Mouse (Mus musculus) lung, adult 18-20 months (tissue): ENCODE data around the gene Cntln.

Source experiments
- DNase-seq, 2 experiments: peaks; one replicate each; pipeline ENCODE4 v3.0.0; 2022; ENCODE audit warnings: mixed read lengths in 2 of 2

The Cntln gene

GRCm38 (mm10) chr4:84884111-84884538, at the start of gene Cntln:
Gene Cntln (plus strand): TSS chr4:84884309.
- peak; percentile 96 to 97 for DNase-seq

GRCm38 (mm10) chr4:84836979-84837378, 47.1 kb upstream of the Cntln start:
- peak in 1 of 2 experiments; percentile 22 for DNase-seq

GRCm38 (mm10) chr4:84838545-84838944, 45.6 kb upstream of the Cntln start:
- DNase-seq, result no peak

GRCm38 (mm10) chr4:84839466-84839865, 44.6 kb upstream of the Cntln start:
- DNase-seq, result no peak

GRCm38 (mm10) chr4:84857588-84857987, 26.5 kb upstream of the Cntln start:
- no peak for DNase-seq

GRCm38 (mm10) chr4:84876347-84876746, 7.8 kb upstream of the Cntln start:
- peak in 1 of 2 experiments; percentile 56 for DNase-seq

GRCm38 (mm10) chr4:84883646-84884045, 463 bp upstream of the Cntln start:
- DNase-seq, result no peak

- DNase-seq, result peak; percentile 41 to 45
Observed at GRCm38 (mm10) chr4:84884539-84885270, 596 bp downstream of the Cntln start.

- DNase-seq, result no peak
Observed at GRCm38 (mm10) chr4:84885271-84885540, 1.1 kb downstream of the Cntln start.

- DNase-seq, result no peak
Observed at GRCm38 (mm10) chr4:84918393-84918792, 34.3 kb downstream of the Cntln start.

- DNase-seq, result no peak
Observed at GRCm38 (mm10) chr4:84934342-84934929, 50.3 kb downstream of the Cntln start.

- no peak for DNase-seq
Observed at GRCm38 (mm10) chr4:84942059-84942458, 58.0 kb downstream of the Cntln start.

GRCm38 (mm10) chr4:84942651-84943050, 58.5 kb downstream of the Cntln start:
- DNase-seq, result no peak

- no peak for DNase-seq
Observed at GRCm38 (mm10) chr4:84944100-84944499, 60.0 kb downstream of the Cntln start.

GRCm38 (mm10) chr4:84946450-84946849, 62.3 kb downstream of the Cntln start:
- no peak for DNase-seq

GRCm38 (mm10) chr4:84976875-84977646, 93.0 kb downstream of the Cntln start:
- DNase-seq, result no peak

- DNase-seq, result no peak
Observed at GRCm38 (mm10) chr4:84995520-84996348, 111.6 kb downstream of the Cntln start.

GRCm38 (mm10) chr4:85005581-85005980, 121.5 kb downstream of the Cntln start:
- no peak for DNase-seq

GRCm38 (mm10) chr4:85006789-85007188, 122.7 kb downstream of the Cntln start:
- DNase-seq, result no peak

GRCm38 (mm10) chr4:85010846-85011245, 126.7 kb downstream of the Cntln start:
- no peak for DNase-seq

- DNase-seq, result no peak
Observed at GRCm38 (mm10) chr4:85045748-85046147, 161.6 kb downstream of the Cntln start.

- no peak for DNase-seq
Observed at GRCm38 (mm10) chr4:85049933-85050553, 165.9 kb downstream of the Cntln start.

- DNase-seq, result no peak
Observed at GRCm38 (mm10) chr4:85054616-85055015, 170.5 kb downstream of the Cntln start.
